Mouse (Mus musculus) thymus, adult 18-20 months (tissue): ENCODE data around the gene Bank1.
"Not testable (repeated sequence)": the region's sequence is repeated elsewhere in the genome, so short reads cannot be mapped to it uniquely, and the experiment has no call there.

ENCODE experiments used
- DNase-seq, 2 experiments: peaks; one replicate each; pipeline ENCODE4 v3.0.0; 2022; ENCODE audit warnings: mixed read lengths in 2 of 2

Bank1 gene

GRCm38 (mm10) chr3:136325783-136326182 lies at the start of gene Bank1:
Gene Bank1 (minus strand): TSS chr3:136326066.
- DNase-seq, result peak; percentile 25 to 36

GRCm38 (mm10) chr3:136369916-136370315 lies 44.0 kb upstream of the Bank1 start:
- no peak for DNase-seq

GRCm38 (mm10) chr3:136369466-136369865 lies 43.6 kb upstream of the Bank1 start:
- DNase-seq, result no peak

- DNase-seq, result no peak
Observed at GRCm38 (mm10) chr3:136368505-136368999, 42.7 kb upstream of the Bank1 start.

- no peak for DNase-seq
Observed at GRCm38 (mm10) chr3:136349690-136350089, 23.8 kb upstream of the Bank1 start.

- no peak for DNase-seq
Observed at GRCm38 (mm10) chr3:136348611-136349010, 22.7 kb upstream of the Bank1 start.

- no peak for DNase-seq
Observed at GRCm38 (mm10) chr3:136347277-136347676, 21.4 kb upstream of the Bank1 start.

- no peak for DNase-seq
Observed at GRCm38 (mm10) chr3:136341911-136342310, 16.0 kb upstream of the Bank1 start.

GRCm38 (mm10) chr3:136339896-136340295 lies 14.0 kb upstream of the Bank1 start:
- no peak for DNase-seq

- no peak for DNase-seq
Observed at GRCm38 (mm10) chr3:136331135-136331534, 5.3 kb upstream of the Bank1 start.

GRCm38 (mm10) chr3:136330043-136330442 lies 4.2 kb upstream of the Bank1 start:
- no peak for DNase-seq

- no peak for DNase-seq
Observed at GRCm38 (mm10) chr3:136329133-136329532, 3.3 kb upstream of the Bank1 start.

GRCm38 (mm10) chr3:136324716-136325115 lies 1.1 kb downstream of the Bank1 start:
- not testable (repeated sequence) for DNase-seq

GRCm38 (mm10) chr3:136321936-136322335 lies 3.9 kb downstream of the Bank1 start:
- no peak for DNase-seq

- no peak for DNase-seq
Observed at GRCm38 (mm10) chr3:136308487-136308886, 17.4 kb downstream of the Bank1 start.

- DNase-seq, result no peak
Observed at GRCm38 (mm10) chr3:136306564-136307158, 19.2 kb downstream of the Bank1 start.

GRCm38 (mm10) chr3:136302541-136302940 lies 23.3 kb downstream of the Bank1 start:
- DNase-seq, result no peak

GRCm38 (mm10) chr3:136300810-136301209 lies 25.1 kb downstream of the Bank1 start:
- DNase-seq, result not testable (repeated sequence)

GRCm38 (mm10) chr3:136297355-136297754 lies 28.5 kb downstream of the Bank1 start:
- DNase-seq, result no peak

- DNase-seq, result no peak
Observed at GRCm38 (mm10) chr3:136295250-136295649, 30.6 kb downstream of the Bank1 start.

GRCm38 (mm10) chr3:136287883-136288282 lies 38.0 kb downstream of the Bank1 start:
- DNase-seq, result no peak

GRCm38 (mm10) chr3:136264969-136265595 lies 60.8 kb downstream of the Bank1 start:
- DNase-seq, result no peak

- DNase-seq, result no peak
Observed at GRCm38 (mm10) chr3:136257761-136258160, 68.1 kb downstream of the Bank1 start.

GRCm38 (mm10) chr3:136254713-136255112 lies 71.2 kb downstream of the Bank1 start:
- DNase-seq, result no peak

- no peak for DNase-seq
Observed at GRCm38 (mm10) chr3:136252820-136253219, 73.0 kb downstream of the Bank1 start.
